Comparison of ENCODE assay signal across 22 mouse cellular contexts in genomic region chr13:34372870-34373478, GRCm38 (mm10). TPM values are rescaled to one million over a fixed set of nuclear protein-coding genes. Genes with fewer than 3 reads are reported as not detected.
DNase-seq lines count a peak whose midpoint lies in the region; ATAC-seq lines count a peak whose summit lies in the region.
"Had no signal": no experiment of that assay in that cellular context is flagged by ENCODE, and none has a peak within 500 bp of the region (broad histone marks: within the 10 kb centered on the region; RNA-seq: fewer than 3 reads in every experiment).

No protein-coding gene starts in this region.

- no peak overlapping the region for H3K9ac ChIP-seq in heart, embryonic 14.5 days (ENCODE audit: low read length)
- no peak overlapping the region for H3K9ac ChIP-seq in midbrain, embryonic 13.5 days (replicated peaks)
- H3K9ac ChIP-seq in midbrain, embryonic 16.5 days (ENCODE audit: low read depth, low read length) = no peak overlapping the region
- no peak overlapping the region for H3K9ac ChIP-seq in neural tube, embryonic 13.5 days
- H3K9ac ChIP-seq in neural tube, embryonic 15.5 days (replicated peaks) = no peak overlapping the region
- H3K9ac ChIP-seq: embryonic facial prominence, embryonic 15.5 days; heart, embryonic 15.5 days had no signal

- no peaks in the 10 kb centered on the region for H3K36me3 ChIP-seq in heart, embryonic 14.5 days (ENCODE audit: control insufficient read depth, insufficient read depth, low read length)
- no peaks in the 10 kb centered on the region for H3K36me3 ChIP-seq in midbrain, embryonic 13.5 days
- no peaks in the 10 kb centered on the region for H3K36me3 ChIP-seq in midbrain, embryonic 16.5 days (ENCODE audit: control insufficient read depth, insufficient read depth, low read length)
- no peaks in the 10 kb centered on the region for H3K36me3 ChIP-seq in neural tube, embryonic 13.5 days
- no peaks in the 10 kb centered on the region for H3K36me3 ChIP-seq in neural tube, embryonic 15.5 days
- H3K36me3 ChIP-seq: embryonic facial prominence, embryonic 15.5 days; forebrain, embryonic 10.5 days; heart, embryonic 15.5 days had no signal

- no peak overlapping the region for H3K27ac ChIP-seq in heart, embryonic 14.5 days (replicated peaks in 1 of 2; ENCODE audit: control insufficient read depth in 1 of 2, insufficient read depth in 1 of 2, low read depth in 2 of 2, low read length in 2 of 2)
- peak overlapping the region; percentile 25; the same call in 1 of the 2 replicates for H3K27ac ChIP-seq in midbrain, embryonic 13.5 days
- no peak overlapping the region for H3K27ac ChIP-seq in midbrain, embryonic 16.5 days (ENCODE audit: low read length)
- 0 out of 2 replicates have a peak overlapping the region, but pooled peaks have one; percentile 13 for H3K27ac ChIP-seq in neural tube, embryonic 13.5 days (replicated peaks)
- no peak overlapping the region for H3K27ac ChIP-seq in neural tube, embryonic 15.5 days (replicated peaks)
- H3K27ac ChIP-seq: embryonic facial prominence, embryonic 15.5 days; forebrain, embryonic 10.5 days; gastrocnemius, adult 2 months; heart, embryonic 15.5 days had no signal

- H3K4me1 ChIP-seq in heart, embryonic 14.5 days (ENCODE audit: control insufficient read depth in 2 of 2, insufficient read depth in 2 of 2, low read length in 2 of 2) = peaks cover 4 to 9% of the 10 kb centered on the region in 2 experiments; a peak in 1 of 4 replicates
- H3K4me1 ChIP-seq in midbrain, embryonic 13.5 days (replicated peaks) = 0 out of 2 replicates have a peak, but pooled peaks cover 3% of the 10 kb centered on the region
- H3K4me1 ChIP-seq in midbrain, embryonic 16.5 days (ENCODE audit: control insufficient read depth, insufficient read depth, low read length) = peaks cover 3% of the 10 kb centered on the region; the same call in 1 of the 2 replicates
- no peaks in the 10 kb centered on the region for H3K4me1 ChIP-seq in neural tube, embryonic 13.5 days (replicated peaks)
- no peaks in the 10 kb centered on the region for H3K4me1 ChIP-seq in neural tube, embryonic 15.5 days
- H3K4me1 ChIP-seq: embryonic facial prominence, embryonic 15.5 days; forebrain, embryonic 10.5 days had no signal

- H3K9me3 ChIP-seq in heart, embryonic 14.5 days (ENCODE audit: control insufficient read depth, low read length) = no peaks in the 10 kb centered on the region
- H3K9me3 ChIP-seq in midbrain, embryonic 13.5 days = no peaks in the 10 kb centered on the region
- H3K9me3 ChIP-seq in midbrain, embryonic 16.5 days (replicated peaks; ENCODE audit: control insufficient read depth, low read length, poor library complexity, severe bottlenecking) = no peaks in the 10 kb centered on the region
- no peaks in the 10 kb centered on the region for H3K9me3 ChIP-seq in neural tube, embryonic 13.5 days
- no peaks in the 10 kb centered on the region for H3K9me3 ChIP-seq in neural tube, embryonic 15.5 days (replicated peaks)
- H3K9me3 ChIP-seq: embryonic facial prominence, embryonic 15.5 days; forebrain, embryonic 10.5 days; heart, embryonic 15.5 days had no signal

- ATAC-seq in heart, embryonic 14.5 days (ENCODE audit: insufficient number of reproducible peaks, insufficient read depth, low FRiP score, low read depth) = no peak
- 0 out of 2 replicates have a peak, but pooled peaks have one; percentile 40 for ATAC-seq in midbrain, embryonic 13.5 days
- ATAC-seq in midbrain, embryonic 16.5 days = no peak
- peak; percentile 61 for ATAC-seq in neural tube, embryonic 13.5 days (ENCODE audit: low read depth)
- ATAC-seq in neural tube, embryonic 15.5 days (ENCODE audit: low FRiP score) = no peak
- ATAC-seq: intestine, embryonic 16.5 days had no signal

- H3K4me3 ChIP-seq in heart, embryonic 14.5 days (ENCODE audit: control insufficient read depth in 1 of 2, insufficient read depth in 1 of 2, low read depth in 1 of 2, low read length in 2 of 2) = no peak overlapping the region
- H3K4me3 ChIP-seq in midbrain, embryonic 13.5 days (replicated peaks) = no peak overlapping the region
- H3K4me3 ChIP-seq in midbrain, embryonic 16.5 days (ENCODE audit: low read depth, low read length) = no peak overlapping the region
- no peak overlapping the region for H3K4me3 ChIP-seq in neural tube, embryonic 13.5 days
- H3K4me3 ChIP-seq in neural tube, embryonic 15.5 days (replicated peaks) = no peak overlapping the region
- H3K4me3 ChIP-seq: embryonic facial prominence, embryonic 15.5 days; erythroblast, embryonic 14.5 days; forebrain, embryonic 10.5 days; gastrocnemius, adult 2 months; heart, embryonic 15.5 days had no signal

- H3K27me3 ChIP-seq in heart, embryonic 14.5 days (ENCODE audit: control insufficient read depth, insufficient read depth, low read length) = no peaks in the 10 kb centered on the region
- no peaks in the 10 kb centered on the region for H3K27me3 ChIP-seq in midbrain, embryonic 13.5 days
- H3K27me3 ChIP-seq in midbrain, embryonic 16.5 days (ENCODE audit: control insufficient read depth, insufficient read depth, low read depth, low read length) = no peaks in the 10 kb centered on the region
- no peaks in the 10 kb centered on the region for H3K27me3 ChIP-seq in neural tube, embryonic 13.5 days
- H3K27me3 ChIP-seq in neural tube, embryonic 15.5 days (replicated peaks) = no peaks in the 10 kb centered on the region
- H3K27me3 ChIP-seq: embryonic facial prominence, embryonic 15.5 days; heart, embryonic 15.5 days had no signal

- WGBS in heart, embryonic 14.5 days = 68% methylated on average over 5 of the region's 5 CpGs
- 70% methylated on average over 5 of the region's 5 CpGs for WGBS in midbrain, embryonic 13.5 days
- 68% methylated on average over 5 of the region's 5 CpGs for WGBS in midbrain, embryonic 16.5 days
- WGBS in neural tube, embryonic 13.5 days = 69% methylated on average over 5 of the region's 5 CpGs
- WGBS in neural tube, embryonic 15.5 days = 62% methylated on average over 5 of the region's 5 CpGs

- DNase-seq in heart, adult 8-10 months (ENCODE audit: low spot score) = no peak
- no peak for DNase-seq in cerebellum, postnatal 10 days
- DNase-seq: adrenal gland, adult 2 months; adrenal gland, postnatal 25 days; cerebellum, adult 2 months; cerebellum, postnatal 14 days; embryo, embryonic 11 days; gastrocnemius, adult 2 months; gastrocnemius, postnatal 25 days; heart, postnatal 14 days; kidney, adult 2 months had no signal

- H3K4me2 ChIP-seq in heart, embryonic 14.5 days (ENCODE audit: low read length) = 0 out of 2 replicates have a peak overlapping the region, but pooled peaks have one; percentile 3
- H3K4me2 ChIP-seq in midbrain, embryonic 13.5 days (replicated peaks) = no peak overlapping the region
- H3K4me2 ChIP-seq in midbrain, embryonic 16.5 days (ENCODE audit: low read length) = no peak overlapping the region
- H3K4me2 ChIP-seq in neural tube, embryonic 13.5 days = no peak overlapping the region
- H3K4me2 ChIP-seq in neural tube, embryonic 15.5 days = no peak overlapping the region
- H3K4me2 ChIP-seq: embryonic facial prominence, embryonic 15.5 days; heart, embryonic 15.5 days had no signal

RNA-seq across cellular contexts. Expression of gene Slc22a23, which starts 28.0 kb away (rescaled TPM):
- polyA plus RNA-seq in heart, embryonic 14.5 days (2014; fragmentation: Nextera tagmentation; extraction: Ambion mirVana) = 7.8 and 8.5 TPM in 2 replicates
- 10 to 100 TPM in 2 of 4 experiments, 1 to 10 TPM in 2; 8.8 to 12.5 (median 10.9) TPM for total RNA-seq in heart, adult 8-10 months (2022)
- 15.3 and 15.8 TPM in 2 replicates for polyA plus RNA-seq in midbrain, embryonic 13.5 days (2015; fragmentation: Nextera tagmentation; extraction: Ambion mirVana)
- polyA plus RNA-seq in midbrain, embryonic 16.5 days (2015; fragmentation: Nextera tagmentation; extraction: Ambion mirVana) = 15.2 and 16.2 TPM in 2 replicates
- polyA plus RNA-seq in neural tube, embryonic 13.5 days (2015; fragmentation: Nextera tagmentation; extraction: Ambion mirVana) = 13.4 TPM in 2 replicates
- 13.9 and 15.6 TPM in 2 replicates for polyA plus RNA-seq in neural tube, embryonic 15.5 days (2015; fragmentation: Nextera tagmentation; extraction: Ambion mirVana)
- total RNA-seq: granulocyte monocyte progenitor cell, adult 5-6 weeks had no signal

Comparison
In these comparisons a context has a peak if more than half of its experiments do, and no peak if none do; other contexts are left out.
1. ATAC-seq: peak in midbrain, embryonic 13.5 days (single experiment) and neural tube, embryonic 13.5 days (single experiment); none in heart, embryonic 14.5 days (single experiment), midbrain, embryonic 16.5 days (single experiment) and neural tube, embryonic 15.5 days (single experiment).
2. H3K27ac ChIP-seq: peak in midbrain, embryonic 13.5 days (single experiment) and neural tube, embryonic 13.5 days (single experiment); none in heart, embryonic 14.5 days (0 of 2), midbrain, embryonic 16.5 days (single experiment) and neural tube, embryonic 15.5 days (single experiment).